Mouse (Mus musculus) MEL (cell line): ENCODE data around the gene Ctnnd2. TPM values are rescaled to one million over a fixed set of nuclear protein-coding genes. Genes with fewer than 3 reads are reported as not detected.

Source experiments
- DNase-seq: peaks from one replicate; pipeline ENCODE4 v3.0.0; 2011; ENCODE audit warnings: low read depth, low spot score
- H3K27ac ChIP-seq: 2 replicates; pipeline ENCODE4 v1.5.1; 2012; ENCODE audit warnings: low read depth, mild to moderate bottlenecking, control low read depth, low read length, moderate library complexity; ENCODE audit not compliant: control insufficient read depth
- H3K27me3 ChIP-seq, 2 experiments: fragments of 150-350 bp in 1 of 2; sonication (generic) in 1 of 2; 2 replicates each; pipeline ENCODE4 v1.6.1; 2012; ENCODE audit warnings: low read length in 2 of 2, mild to moderate bottlenecking in 2 of 2, improper control_type of control experiment in 1 of 2, moderate library complexity in 1 of 2; ENCODE audit not compliant: insufficient read depth in 2 of 2, control insufficient read depth in 1 of 2
- H3K36me3 ChIP-seq, 2 experiments: 2 replicates each; pipeline ENCODE4 v1.6.1; 2012 to 2014; ENCODE audit warnings: low read length in 2 of 2, improper control_type of control experiment in 1 of 2, inconsistent platforms in 1 of 2, mild to moderate bottlenecking in 1 of 2; ENCODE audit not compliant: insufficient read depth in 2 of 2, control insufficient read depth in 1 of 2
- H3K4me1 ChIP-seq, 2 experiments: fragments of 150-350 bp in 1 of 2; sonication (generic) in 1 of 2; 2 replicates each; pipeline ENCODE4 v1.6.1; 2012; ENCODE audit warnings: low read length in 2 of 2, improper control_type of control experiment in 1 of 2, mild to moderate bottlenecking in 1 of 2; ENCODE audit not compliant: insufficient read depth in 2 of 2, control insufficient read depth in 1 of 2
- H3K4me3 ChIP-seq, 2 experiments: fragments of 150-350 bp in 1 of 2; sonication (generic) in 1 of 2; 2 replicates each; pipeline ENCODE4 v1.5.1; 2012; ENCODE audit warnings: low read depth in 2 of 2, low read length in 2 of 2, mild to moderate bottlenecking in 2 of 2, moderate library complexity in 2 of 2, control low read depth in 1 of 2, improper control_type of control experiment in 1 of 2; ENCODE audit not compliant: control insufficient read depth in 1 of 2, insufficient read depth in 1 of 2
- H3K79me2 ChIP-seq: 2 replicates; pipeline ENCODE4 v1.6.1; 2012; ENCODE audit warnings: mild to moderate bottlenecking, low read length, moderate library complexity; ENCODE audit not compliant: control insufficient read depth, poor library complexity, insufficient read depth
- H3K9ac ChIP-seq: 2 replicates; pipeline ENCODE4 v1.6.1; 2012; ENCODE audit warnings: low read depth, mild to moderate bottlenecking, control low read depth, low read length, moderate library complexity; ENCODE audit not compliant: control insufficient read depth, poor library complexity, severe bottlenecking
- H3K9me3 ChIP-seq: fragments of 150-350 bp; sonication (generic); replicated peaks from 2 replicates; pipeline ENCODE4 v1.6.1; 2012; ENCODE audit warnings: mild to moderate bottlenecking, low read length, improper control_type of control experiment, moderate library complexity; ENCODE audit not compliant: insufficient read depth
- CHD1 ChIP-seq: IDR thresholded peaks from 2 replicates; pipeline ENCODE4 v1.6.1; 2012; ENCODE audit warnings: low read depth, mild to moderate bottlenecking, inconsistent platforms, low read length, improper control_type of control experiment
- EP300 ChIP-seq, 2 experiments: IDR thresholded peaks; 2 replicates each; pipeline ENCODE4 v1.6.1; 2011; ENCODE audit warnings: improper control_type of control experiment in 2 of 2, low read length in 2 of 2, low read depth in 1 of 2, mild to moderate bottlenecking in 1 of 2
- ETS1 ChIP-seq: IDR thresholded peaks from 2 replicates; pipeline ENCODE4 v1.6.1; 2012; ENCODE audit warnings: low read depth, mild to moderate bottlenecking, inconsistent platforms, low read length, improper control_type of control experiment, moderate library complexity
- GATA1 ChIP-seq: IDR thresholded peaks from 2 replicates; pipeline ENCODE4 v1.6.1; 2011; ENCODE audit warnings: low read depth, low read length, improper control_type of control experiment
- HCFC1 ChIP-seq: IDR thresholded peaks from 2 replicates; pipeline ENCODE4 v1.6.1; 2012; ENCODE audit warnings: low read depth, mild to moderate bottlenecking, inconsistent platforms, low read length, improper control_type of control experiment, moderate library complexity
- JUND ChIP-seq: IDR thresholded peaks from 2 replicates; pipeline ENCODE4 v1.6.1; 2011; ENCODE audit warnings: low read depth, mild to moderate bottlenecking, improper control_type of control experiment, low read length
- MAX ChIP-seq: IDR thresholded peaks from 2 replicates; pipeline ENCODE4 v1.6.1; 2011; ENCODE audit warnings: low read length, improper control_type of control experiment
- MEF2A ChIP-seq: IDR thresholded peaks from 2 replicates; pipeline ENCODE4 v1.6.1; 2014; ENCODE audit warnings: low read depth, mild to moderate bottlenecking, inconsistent platforms, low read length, improper control_type of control experiment; ENCODE audit not compliant: poor library complexity, insufficient replicate concordance, severe bottlenecking; ENCODE audit errors: extremely low read depth
- MYB ChIP-seq: IDR thresholded peaks from 2 replicates; pipeline ENCODE4 v1.6.1; 2011; ENCODE audit warnings: mild to moderate bottlenecking, low read depth, low read length, improper control_type of control experiment
- POLR2A ChIP-seq, 2 experiments: IDR thresholded peaks; 2 replicates each; pipeline ENCODE4 v1.6.1; 2011 to 2012; ENCODE audit warnings: low read length in 2 of 2, mild to moderate bottlenecking in 2 of 2, control low read depth in 1 of 2, improper control_type of control experiment in 1 of 2, low read depth in 1 of 2, moderate library complexity in 1 of 2; ENCODE audit not compliant: control insufficient read depth in 1 of 2, insufficient read depth in 1 of 2, poor library complexity in 1 of 2
- POLR2AphosphoS2 ChIP-seq: IDR thresholded peaks from 2 replicates; pipeline ENCODE4 v1.6.1; 2011; ENCODE audit warnings: low read length, improper control_type of control experiment
- POLR2AphosphoS5 ChIP-seq: IDR thresholded peaks from 2 replicates; pipeline ENCODE4 v1.6.1; 2012; ENCODE audit warnings: low read depth, borderline replicate concordance, mild to moderate bottlenecking, inconsistent platforms, low read length, moderate library complexity, mixed read lengths
- RAD21 ChIP-seq: IDR thresholded peaks from 2 replicates; pipeline ENCODE4 v1.6.1; 2011; ENCODE audit warnings: mild to moderate bottlenecking, low read depth, low read length, improper control_type of control experiment
- TCF12 ChIP-seq: IDR thresholded peaks from 2 replicates; pipeline ENCODE4 v1.6.1; 2014; ENCODE audit warnings: low read depth, mild to moderate bottlenecking, inconsistent platforms, low read length, improper control_type of control experiment, moderate library complexity
- UBTF ChIP-seq: IDR thresholded peaks from 2 replicates; pipeline ENCODE4 v1.6.1; 2012; ENCODE audit warnings: low read depth, mild to moderate bottlenecking, inconsistent platforms, low read length, improper control_type of control experiment, moderate library complexity, borderline replicate concordance; ENCODE audit not compliant: insufficient read depth
- ZC3H11A ChIP-seq: IDR thresholded peaks from 2 replicates; pipeline ENCODE4 v1.6.1; 2012; ENCODE audit warnings: low read depth, mild to moderate bottlenecking, inconsistent platforms, low read length, improper control_type of control experiment
- ZNF384 ChIP-seq: IDR thresholded peaks from 2 replicates; pipeline ENCODE4 v1.6.1; 2012; ENCODE audit warnings: low read depth, mild to moderate bottlenecking, inconsistent platforms, low read length, improper control_type of control experiment
- polyA plus RNA-seq, 2 experiments: library from polyadenylated mRNA; stranded (reverse) in 1 of 2; unstranded in 1 of 2; fragments of >175 nt in 1 of 2; fragments of >200 nt in 1 of 2; gene quantifications; 2 replicates each; pipeline versions ENCODE4 v1.2.1 to v1.2.4; 2012; ENCODE audit warnings: low replicate concordance in 2 of 2, low read depth in 1 of 2; ENCODE audit not compliant: insufficient read length in 2 of 2, insufficient read depth in 1 of 2, missing spikeins in 1 of 2
- total RNA-seq: library from RNA; depleted of rRNA; stranded (reverse); fragments of 300-350 nt; gene quantifications from 2 replicates; pipeline ENCODE4 v1.2.3, GENCODE M21; 2012

Ctnnd2 gene
- total and polyA plus RNA-seq, 3 experiments = 0.03 TPM; not detected in 2

GRCm38 (mm10) chr15:30306437-30306836 lies 134.0 kb downstream of the Ctnnd2 start:
- Histone ChIP-seq H3K27ac (no peak overlapping the region), H3K9me3 (no peaks in the 10 kb centered on the region), H3K9ac (no peak overlapping the region), H3K4me1 (no peaks in the 10 kb centered on the region), H3K4me3 (no peak overlapping the region), H3K27me3 (no peaks in the 10 kb centered on the region), H3K36me3 (no peaks in the 10 kb centered on the region), H3K79me2 (no peaks in the 10 kb centered on the region)
- no peak for TF ChIP-seq MYB
- no peak for TF ChIP-seq UBTF
- TF ChIP-seq GATA1 = no peak
- no peak for TF ChIP-seq CHD1
- no peak for TF ChIP-seq ETS1
- no peak for DNase-seq

GRCm38 (mm10) chr15:30322543-30322942 lies 150.2 kb downstream of the Ctnnd2 start:
- Histone ChIP-seq H3K27me3 (no peaks in the 10 kb centered on the region), H3K36me3 (no peaks in the 10 kb centered on the region), H3K9me3 (no peaks in the 10 kb centered on the region), H3K9ac (no peak overlapping the region), H3K4me1 (no peaks in the 10 kb centered on the region), H3K4me3 (no peak overlapping the region), H3K27ac (no peak overlapping the region), H3K79me2 (no peaks in the 10 kb centered on the region)
- peak; percentile 59 for TF ChIP-seq GATA1
- TF ChIP-seq TCF12 = peak; percentile 51
- TF ChIP-seq EP300 (IDR thresholded peaks at IDR 0.05; ENCODE audit: low read depth in 1 of 2, low read length in 2 of 2) = peak; percentile 23 to 69; a peak in 2 of 4 replicates
- no peak for TF ChIP-seq POLR2A (IDR thresholded peaks at IDR 0.05; ENCODE audit: control insufficient read depth in 1 of 2, insufficient read depth in 1 of 2, low read depth in 1 of 2, low read length in 2 of 2, poor library complexity in 1 of 2)
- no peak for TF ChIP-seq POLR2AphosphoS5
- DNase-seq = peak; percentile 47

- no peak for DNase-seq
- Histone ChIP-seq H3K27ac (no peak overlapping the region), H3K9me3 (no peaks in the 10 kb centered on the region), H3K9ac (no peak overlapping the region), H3K36me3 (no peaks in the 10 kb centered on the region), H3K79me2 (no peaks in the 10 kb centered on the region), H3K27me3 (no peaks in the 10 kb centered on the region)
- TF ChIP-seq ZC3H11A (no peak), MAX (no peak), POLR2AphosphoS2 (no peak), ZNF384 (no peak), HCFC1 (no peak), JUND (no peak), POLR2A (IDR thresholded peaks at IDR 0.05; ENCODE audit: control insufficient read depth in 1 of 2, insufficient read depth in 1 of 2, low read depth in 1 of 2, low read length in 2 of 2, poor library complexity in 1 of 2) (no peak), MEF2A (no peak), RAD21 (no peak)
- TF ChIP-seq, all 39 proteins: peak for 0
- no peaks in the 10 kb centered on the region for H3K4me1 ChIP-seq
- H3K4me3 ChIP-seq = no peak overlapping the region
Measured at GRCm38 (mm10) chr15:30333336-30334310, 161.2 kb downstream of the Ctnnd2 start.
